Mouse (Mus musculus) forebrain, embryonic 13.5 days (tissue): ENCODE results near the gene Prmt9. TPM values are rescaled to one million over a fixed set of nuclear protein-coding genes. Genes with fewer than 3 reads are reported as not detected.

ENCODE experiments used
- ATAC-seq: fragments of 200-750 bp; cut with Nextera tagmentation; 2 replicates; pipeline ENCODE4 v1.8.0; 2017
- H3K27ac ChIP-seq: fragments of 300-500 bp; sonication (generic); 2 replicates; pipeline ENCODE4 v1.5.1; 2015; ENCODE audit warnings: inconsistent platforms, mild to moderate bottlenecking, moderate library complexity
- H3K27me3 ChIP-seq: fragments of 300-500 bp; sonication (generic); 2 replicates; pipeline ENCODE4 v1.6.1; 2015; ENCODE audit warnings: mild to moderate bottlenecking, inconsistent platforms
- H3K36me3 ChIP-seq: fragments of 300-500 bp; sonication (generic); 2 replicates; pipeline ENCODE4 v1.6.1; 2015; ENCODE audit warnings: mild to moderate bottlenecking, inconsistent platforms; ENCODE audit not compliant: poor library complexity, severe bottlenecking
- H3K4me1 ChIP-seq: fragments of 300-500 bp; sonication (generic); 2 replicates; pipeline ENCODE4 v1.6.1; 2015; ENCODE audit warnings: inconsistent platforms
- H3K4me2 ChIP-seq: fragments of 300-500 bp; sonication (generic); 2 replicates; pipeline ENCODE4 v1.6.1; 2015; ENCODE audit warnings: inconsistent platforms, mild to moderate bottlenecking, moderate library complexity
- H3K4me3 ChIP-seq: fragments of 300-500 bp; sonication (generic); 2 replicates; pipeline ENCODE4 v1.5.1; 2015; ENCODE audit warnings: mild to moderate bottlenecking, inconsistent platforms
- H3K9ac ChIP-seq: fragments of 300-500 bp; sonication (generic); 2 replicates; pipeline ENCODE4 v1.6.1; 2015; ENCODE audit warnings: mild to moderate bottlenecking, inconsistent platforms
- H3K9me3 ChIP-seq: fragments of 300-500 bp; sonication (generic); replicated peaks from 2 replicates; pipeline ENCODE4 v1.6.1; 2016; ENCODE audit warnings: inconsistent platforms
- WGBS: fragments of 180-500 bp; shearing (Covaris S2); methylation state at CpG from one replicate; pipeline ENCODE4 v1.1.7; 2015; 5-methylcytosine and 5-hydroxymethylcytosine counted together
- polyA plus RNA-seq: library from polyadenylated mRNA; unstranded; fragments of >200 nt; fragmentation: Nextera tagmentation; extraction: Ambion mirVana; gene quantifications from 2 replicates; pipeline ENCODE4 v1.2.1, GENCODE M21; 2015

The Prmt9 gene
- polyA plus RNA-seq, 1 experiment from 2014 or later, result 21.5 TPM

DNA sequence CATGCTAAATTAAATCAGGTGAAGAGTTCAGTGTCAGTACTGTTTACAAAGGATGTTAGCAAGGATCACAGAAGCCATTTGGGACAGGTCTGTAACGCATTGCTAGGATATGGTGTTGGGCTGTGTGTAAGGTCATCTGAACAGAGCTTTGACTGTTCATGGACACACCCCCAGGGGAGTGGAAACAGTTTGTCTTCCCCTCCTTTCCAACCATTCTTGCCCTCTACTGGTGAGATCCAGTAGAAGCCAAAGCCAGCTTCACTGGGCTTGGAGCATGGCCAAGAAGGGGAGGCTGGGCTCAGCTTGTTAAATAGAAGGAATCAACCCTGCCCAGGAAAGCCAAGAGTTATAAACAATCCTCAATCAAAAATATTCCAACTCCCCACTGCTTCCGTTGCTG lies 68.7 kb downstream of the Prmt9 start:
- ATAC-seq, result no peak; the same call in 1 of the 2 replicates
- no peaks in the 10 kb centered on the region for H3K27me3 ChIP-seq
- H3K36me3 ChIP-seq, result no peaks in the 10 kb centered on the region
- H3K4me2 ChIP-seq, result no peak overlapping the region
- H3K9ac ChIP-seq, result no peak overlapping the region
- 65% methylated on average over 2 of the region's 2 CpGs for WGBS
- 0 out of 2 replicates have a peak, but pooled peaks cover 6% of the 10 kb centered on the region for H3K4me1 ChIP-seq
- no peaks in the 10 kb centered on the region for H3K9me3 ChIP-seq
- no peak overlapping the region for H3K27ac ChIP-seq
- H3K4me3 ChIP-seq, result no peak overlapping the region

DNA sequence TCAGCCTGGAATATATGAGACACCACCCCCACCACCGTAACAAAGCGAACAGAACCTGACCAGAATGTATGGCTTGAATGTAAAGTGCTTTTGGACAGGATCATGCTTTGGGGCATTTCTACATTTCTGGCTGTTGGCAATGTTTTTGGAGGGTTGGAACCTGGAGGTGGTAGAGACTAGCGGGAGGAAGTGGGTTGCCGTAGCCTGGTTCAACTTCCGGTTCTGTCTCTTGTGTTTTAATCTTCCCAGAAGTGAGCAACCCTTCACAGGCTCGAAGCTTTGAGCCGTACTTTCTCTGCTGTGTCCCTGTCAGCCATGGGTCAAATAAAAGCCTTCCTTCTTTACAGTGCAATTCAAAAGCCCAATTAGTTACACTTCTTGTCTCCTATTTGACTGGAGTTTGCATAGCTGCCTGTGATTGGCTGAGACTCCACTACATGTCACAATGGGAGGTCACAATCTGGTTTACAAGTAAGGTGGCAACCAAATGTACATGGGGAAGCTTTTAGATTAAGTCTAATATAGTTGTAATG lies 74.5 kb downstream of the Prmt9 start:
- WGBS, result 68% methylated on average over 7 of the region's 7 CpGs
- Histone ChIP-seq H3K4me3 (no peak overlapping the region), H3K36me3 (no peaks in the 10 kb centered on the region), H3K9ac (no peak overlapping the region), H3K9me3 (no peaks in the 10 kb centered on the region), H3K27ac (no peak overlapping the region), H3K4me2 (no peak overlapping the region), H3K27me3 (no peaks in the 10 kb centered on the region), H3K4me1 (no peaks in the 10 kb centered on the region)
- ATAC-seq, result no peak

DNA sequence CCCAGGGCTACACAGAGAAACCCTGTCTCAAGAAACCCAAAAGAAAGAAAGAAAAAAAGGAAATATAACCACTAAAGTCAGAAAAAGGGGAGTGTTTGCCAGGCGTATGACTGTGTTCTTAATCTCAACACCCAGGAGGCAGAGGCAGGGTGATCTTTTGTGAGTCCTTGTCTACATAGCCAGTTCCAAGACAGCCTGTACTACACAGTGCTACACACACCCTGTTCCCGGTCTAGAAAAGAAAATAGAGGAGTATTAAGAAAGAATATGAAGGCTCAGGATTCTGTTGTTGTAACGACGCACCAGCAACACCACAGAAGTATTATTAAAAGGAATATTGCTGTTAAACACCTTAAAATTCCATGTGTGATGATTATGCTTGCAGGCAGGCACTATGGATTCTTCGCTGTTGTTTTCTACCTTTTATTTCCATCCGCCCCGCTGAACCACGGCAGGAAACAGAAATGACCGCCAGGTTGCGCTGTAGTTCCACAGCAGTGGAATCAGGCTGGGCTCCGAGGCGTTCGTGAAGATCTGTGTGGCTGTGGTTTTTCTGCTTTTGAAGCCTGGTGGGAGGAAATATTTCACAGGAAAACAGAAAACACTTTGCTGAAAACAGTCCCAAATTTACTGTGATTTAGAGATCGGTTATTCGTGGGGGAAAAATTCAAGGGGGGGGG lies 80.8 kb downstream of the Prmt9 start:
- no peak overlapping the region for H3K9ac ChIP-seq
- no peak overlapping the region for H3K4me2 ChIP-seq
- no peaks in the 10 kb centered on the region for H3K36me3 ChIP-seq
- no peaks in the 10 kb centered on the region for H3K27me3 ChIP-seq
- WGBS, result 16% methylated on average over 15 of the region's 15 CpGs
- no peaks in the 10 kb centered on the region for H3K9me3 ChIP-seq
- H3K4me1 ChIP-seq, result no peaks in the 10 kb centered on the region
- no peak overlapping the region for H3K27ac ChIP-seq
- no peak overlapping the region for H3K4me3 ChIP-seq
- peak; percentile 96 for ATAC-seq

DNA sequence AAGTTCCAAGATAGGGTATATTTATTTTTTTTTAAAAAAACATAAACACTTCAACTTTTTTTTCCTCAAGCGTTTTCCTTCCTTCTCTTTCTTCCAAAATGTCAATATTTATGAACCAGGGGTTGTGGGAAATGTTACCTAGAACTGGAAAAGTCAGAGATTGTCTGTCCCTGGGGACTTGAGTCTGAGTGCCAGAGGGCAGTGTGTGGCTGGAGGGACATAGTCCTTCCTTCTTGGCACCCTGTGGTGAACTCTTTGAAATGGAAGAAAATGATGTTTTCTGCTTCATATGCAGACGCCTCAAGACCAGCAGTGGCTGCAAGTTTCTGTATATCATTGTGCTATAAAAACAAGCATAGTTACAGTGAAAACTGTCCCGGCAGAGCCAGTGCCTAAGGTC lies 81.5 kb downstream of the Prmt9 start:
- no peak overlapping the region for H3K4me3 ChIP-seq
- no peaks in the 10 kb centered on the region for H3K4me1 ChIP-seq
- WGBS, result 54% methylated on average over 3 of the region's 3 CpGs
- H3K36me3 ChIP-seq, result no peaks in the 10 kb centered on the region
- no peak overlapping the region for H3K4me2 ChIP-seq
- no peaks in the 10 kb centered on the region for H3K9me3 ChIP-seq
- no peak overlapping the region for H3K9ac ChIP-seq
- H3K27ac ChIP-seq, result no peak overlapping the region
- no peaks in the 10 kb centered on the region for H3K27me3 ChIP-seq
- no peak for ATAC-seq

Other genes with a start within 250 kb of the Prmt9 start
- gene Arhgap10, start 31.4 kb upstream of the Prmt9 start, polyA plus RNA-seq, result 4.2 and 5.2 TPM in 2 replicates
- 56.1 and 57.0 TPM in 2 replicates for gene Tmem184c, start 61.3 kb downstream of the Prmt9 start, polyA plus RNA-seq
- 3.9 TPM in 2 replicates for gene Ednra, start 175.1 kb downstream of the Prmt9 start, polyA plus RNA-seq